Comparison of ENCODE assay signal across 18 mouse cellular contexts in genomic region chr11:121121151-121121550, GRCm38 (mm10). TPM values are rescaled to one million over a fixed set of nuclear protein-coding genes. Genes with fewer than 3 reads are reported as not detected.
"Had no signal": no experiment of that assay in that cellular context is flagged by ENCODE, and none has a peak within 500 bp of the region (broad histone marks: within the 10 kb centered on the region; RNA-seq: fewer than 3 reads in every experiment).

No protein-coding gene starts in this region.

- H3K4me1 ChIP-seq: limb, embryonic 12.5 days; midbrain, embryonic 13.5 days had no signal

- H3K4me2 ChIP-seq: limb, embryonic 12.5 days; liver, embryonic 11.5 days; liver, embryonic 15.5 days; midbrain, embryonic 13.5 days had no signal

- H3K4me3 ChIP-seq: layer of hippocampus, adult 2 months; limb, embryonic 12.5 days; liver, embryonic 15.5 days; midbrain, embryonic 13.5 days had no signal

- H3K36me3 ChIP-seq: limb, embryonic 12.5 days; liver, embryonic 15.5 days; midbrain, embryonic 13.5 days had no signal

- ATAC-seq: midbrain, embryonic 13.5 days had no signal

- H3K27me3 ChIP-seq: limb, embryonic 12.5 days; liver, embryonic 15.5 days; midbrain, embryonic 13.5 days had no signal

- H3K9me3 ChIP-seq: limb, embryonic 12.5 days; liver, embryonic 15.5 days; midbrain, embryonic 13.5 days had no signal

- H3K9ac ChIP-seq: limb, embryonic 12.5 days; liver, embryonic 15.5 days; midbrain, embryonic 13.5 days had no signal

- H3K27ac ChIP-seq: layer of hippocampus, adult 2 months; limb, embryonic 12.5 days; liver, embryonic 15.5 days; midbrain, embryonic 13.5 days had no signal

- DNase-seq: kidney, adult 9 months; kidney, postnatal 10 days; lung, postnatal 14 days; right cerebral cortex, postnatal 25 days; thymus, postnatal 36 days had no signal

RNA-seq across cellular contexts. Expression of gene Tex19.2, which starts 2.7 kb away (rescaled TPM):
- total RNA-seq: layer of hippocampus, adult 2 months; layer of hippocampus, postnatal 10 days; left cerebral cortex, postnatal 36 days; midbrain, postnatal 0 days had no signal
- polyA plus RNA-seq: limb, embryonic 12.5 days; liver, embryonic 11.5 days; midbrain, embryonic 13.5 days; midbrain, postnatal 0 days; neural tube, embryonic 14.5 days; small intestine, adult 2 months; stomach, embryonic 16.5 days had no signal

RNA-seq across cellular contexts. Expression of gene Tex19.1, which starts 24.8 kb away (rescaled TPM):
- total RNA-seq: layer of hippocampus, adult 2 months; layer of hippocampus, postnatal 10 days; left cerebral cortex, postnatal 36 days; megakaryocyte progenitor cell, adult 5-6 weeks; midbrain, postnatal 0 days had no signal
- polyA plus RNA-seq: limb, embryonic 12.5 days; midbrain, embryonic 13.5 days; midbrain, postnatal 0 days; neural tube, embryonic 14.5 days; small intestine, adult 2 months; stomach, embryonic 16.5 days; thymus, postnatal 0 days had no signal

RNA-seq across cellular contexts. Expression of gene Uts2r, which starts 38.9 kb away (rescaled TPM):
- total RNA-seq: left cerebral cortex, postnatal 36 days; megakaryocyte progenitor cell, adult 5-6 weeks had no signal
- polyA plus RNA-seq: liver, embryonic 11.5 days; small intestine, adult 2 months had no signal

RNA-seq across cellular contexts. Expression of gene Sectm1a, which starts 40.1 kb away (rescaled TPM):
- total RNA-seq: layer of hippocampus, adult 2 months; layer of hippocampus, postnatal 10 days; left cerebral cortex, postnatal 36 days; megakaryocyte progenitor cell, adult 5-6 weeks; midbrain, postnatal 0 days had no signal
- polyA plus RNA-seq: limb, embryonic 12.5 days; midbrain, embryonic 13.5 days; midbrain, postnatal 0 days; neural tube, embryonic 14.5 days had no signal

RNA-seq across cellular contexts. Expression of gene Sectm1b, which starts 57.8 kb away (rescaled TPM):
- total RNA-seq: layer of hippocampus, adult 2 months; layer of hippocampus, postnatal 10 days; left cerebral cortex, postnatal 36 days; megakaryocyte progenitor cell, adult 5-6 weeks; midbrain, postnatal 0 days had no signal
- polyA plus RNA-seq: limb, embryonic 12.5 days; liver, embryonic 11.5 days; midbrain, embryonic 13.5 days; midbrain, postnatal 0 days; neural tube, embryonic 14.5 days had no signal
